10 mouse cellular contexts compared by ENCODE assay signal in genomic region chr16:42910716-42911115, GRCm38 (mm10). TPM values are rescaled to one million over a fixed set of nuclear protein-coding genes. Genes with fewer than 3 reads are reported as not detected.
DNase-seq lines count a peak whose midpoint lies in the region; ATAC-seq and TF ChIP-seq lines count a peak whose summit lies in the region.
"Had no signal": no experiment of that assay in that cellular context is flagged by ENCODE, and none has a peak within 500 bp of the region (broad histone marks: within the 10 kb centered on the region; RNA-seq: fewer than 3 reads in every experiment).

No protein-coding gene starts in this region.

- no peak for TF ChIP-seq POLR2A in spleen, adult 2 months (IDR thresholded peaks at IDR 0.05; ENCODE audit: low read depth, low read length)

- ATAC-seq in embryonic facial prominence, embryonic 14.5 days (ENCODE audit: low read depth), result no peak
- peak; percentile 85 for ATAC-seq in heart, postnatal 0 days (ENCODE audit: insufficient read depth, low read depth)

- H3K36me3 ChIP-seq in embryonic facial prominence, embryonic 14.5 days (ENCODE audit: control insufficient read depth, insufficient read depth, low read length), result no peaks in the 10 kb centered on the region
- no peaks in the 10 kb centered on the region for H3K36me3 ChIP-seq in embryonic facial prominence, embryonic 10.5 days (replicated peaks)
- H3K36me3 ChIP-seq in spleen, adult 2 months (ENCODE audit: control insufficient read depth, insufficient read depth, low read length), result no peaks in the 10 kb centered on the region
- no peaks in the 10 kb centered on the region for H3K36me3 ChIP-seq in heart, postnatal 0 days (replicated peaks; ENCODE audit: control insufficient read depth, insufficient read depth, low read length)

- H3K9me3 ChIP-seq in embryonic facial prominence, embryonic 14.5 days (ENCODE audit: control insufficient read depth, low read length), result no peaks in the 10 kb centered on the region
- no peaks in the 10 kb centered on the region for H3K9me3 ChIP-seq in embryonic facial prominence, embryonic 10.5 days
- H3K9me3 ChIP-seq in heart, postnatal 0 days (replicated peaks; ENCODE audit: control insufficient read depth, low read length), result no peaks in the 10 kb centered on the region

- 49% methylated on average over 3 of the region's 3 CpGs for WGBS in embryonic facial prominence, embryonic 14.5 days
- whole genome bisulfite sequencing in embryonic facial prominence, embryonic 10.5 days, result 70% methylated on average over 3 of the region's 3 CpGs
- WGBS in spleen, adult 2 months, result 68% methylated on average over 3 of the region's 3 CpGs
- WGBS in heart, postnatal 0 days, result 20% methylated on average over 3 of the region's 3 CpGs

- H3K27me3 ChIP-seq in embryonic facial prominence, embryonic 14.5 days (replicated peaks; ENCODE audit: control insufficient read depth, insufficient read depth, low read length), result no peaks in the 10 kb centered on the region
- H3K27me3 ChIP-seq in embryonic facial prominence, embryonic 10.5 days (replicated peaks; ENCODE audit: low read depth, poor library complexity, severe bottlenecking), result no peaks in the 10 kb centered on the region
- no peaks in the 10 kb centered on the region for H3K27me3 ChIP-seq in spleen, adult 2 months (ENCODE audit: control insufficient read depth, insufficient read depth, low read length)
- no peaks in the 10 kb centered on the region for H3K27me3 ChIP-seq in heart, postnatal 0 days (ENCODE audit: control insufficient read depth, insufficient read depth, low read length)

- H3K27ac ChIP-seq in embryonic facial prominence, embryonic 14.5 days (replicated peaks; ENCODE audit: low read depth, low read length), result 0 out of 2 replicates have a peak overlapping the region, but pooled peaks have one; percentile 21
- H3K27ac ChIP-seq in embryonic facial prominence, embryonic 10.5 days (replicated peaks), result no peak overlapping the region
- H3K27ac ChIP-seq in spleen, adult 2 months (ENCODE audit: insufficient read depth, low read length), result 0 out of 2 replicates have a peak overlapping the region, but pooled peaks have one; percentile 41
- H3K27ac ChIP-seq in heart, postnatal 0 days (ENCODE audit: low read depth), result peak overlapping the region; percentile 87

- no peak overlapping the region for H3K4me3 ChIP-seq in embryonic facial prominence, embryonic 14.5 days (ENCODE audit: low read depth, low read length)
- no peak overlapping the region for H3K4me3 ChIP-seq in embryonic facial prominence, embryonic 10.5 days
- H3K4me3 ChIP-seq in spleen, adult 2 months (ENCODE audit: extremely low read depth, insufficient read depth, insufficient read length), result no peak overlapping the region
- no peak overlapping the region for H3K4me3 ChIP-seq in heart, postnatal 0 days (ENCODE audit: low read depth, low read length)

- no peak for TF ChIP-seq EP300 in heart, postnatal 0 days (IDR thresholded peaks at IDR 0.05; ENCODE audit: low read depth)

- H3K4me2 ChIP-seq in embryonic facial prominence, embryonic 14.5 days (ENCODE audit: low read depth, low read length), result no peak overlapping the region
- peak overlapping the region; percentile 24; the same call in 1 of the 2 replicates for H3K4me2 ChIP-seq in heart, postnatal 0 days (ENCODE audit: low read depth, low read length)
- H3K4me2 ChIP-seq: liver, embryonic 11.5 days had no signal

- no peak for DNase-seq in embryonic facial prominence, embryonic 14.5 days (ENCODE audit: low spot score)
- DNase-seq in embryonic facial prominence, embryonic 10.5 days (ENCODE audit: low spot score), result no peak
- no peak for DNase-seq in spleen, adult 2 months (ENCODE audit: low read depth in 1 of 2, low spot score in 2 of 2)
- DNase-seq in spleen, postnatal 4 days (ENCODE audit: low spot score in 2 of 2), result no peak
- DNase-seq in heart, postnatal 0 days (ENCODE audit: low spot score), result peak; percentile 72
- DNase-seq in skeletal muscle tissue, adult 2 months (ENCODE audit: low read depth, low spot score), result peak; percentile 79
- no peak for DNase-seq in spleen, postnatal 10 days (ENCODE audit: low spot score in 2 of 2)
- no peak for DNase-seq in left cerebral cortex, adult 8-10 months (ENCODE audit: low spot score in 2 of 2)
- DNase-seq: midbrain, embryonic 14.5 days had no signal

- TF ChIP-seq CTCF in spleen, adult 2 months (IDR thresholded peaks at IDR 0.05; ENCODE audit: extremely low read depth, insufficient read depth, insufficient read length, insufficient replicate concordance), result no peak
- no peak for TF ChIP-seq CTCF in heart, postnatal 0 days (IDR thresholded peaks at IDR 0.05; ENCODE audit: low read depth)

- no peak overlapping the region for H3K9ac ChIP-seq in embryonic facial prominence, embryonic 14.5 days (ENCODE audit: low read depth, low read length)
- H3K9ac ChIP-seq in heart, postnatal 0 days (replicated peaks; ENCODE audit: low read depth, low read length), result no peak overlapping the region

- 0 out of 2 replicates have a peak, but pooled peaks cover 9% of the 10 kb centered on the region for H3K4me1 ChIP-seq in embryonic facial prominence, embryonic 14.5 days (ENCODE audit: control insufficient read depth, insufficient read depth, low read length)
- H3K4me1 ChIP-seq in embryonic facial prominence, embryonic 10.5 days, result peaks cover 12% of the 10 kb centered on the region
- H3K4me1 ChIP-seq in spleen, adult 2 months (ENCODE audit: control insufficient read depth, insufficient read depth, insufficient read length), result peaks cover 4% of the 10 kb centered on the region; the same call in 1 of the 2 replicates
- H3K4me1 ChIP-seq in heart, postnatal 0 days (ENCODE audit: control insufficient read depth, insufficient read depth), result peaks cover 20% of the 10 kb centered on the region

RNA-seq across cellular contexts. Expression of gene Zbtb20, which starts 35.0 kb away (rescaled TPM):
- 20.6 and 23.6 TPM in 2 replicates for polyA plus RNA-seq in embryonic facial prominence, embryonic 14.5 days (2014; fragmentation: Nextera tagmentation; extraction: Ambion mirVana)
- 19.6 and 20.1 TPM in 2 replicates for polyA plus RNA-seq in embryonic facial prominence, embryonic 10.5 days (2016; fragmentation: Nextera tagmentation; extraction: Ambion mirVana)
- polyA plus RNA-seq in spleen, adult 2 months (2012; rRNA removed), result 8.6 and 9.8 TPM in 2 replicates
- 19.8 and 36.2 TPM in 2 replicates for total RNA-seq in heart, postnatal 0 days (2014; rRNA removed; ENCODE audit: low replicate concordance)
- polyA plus RNA-seq in heart, postnatal 0 days (2015; fragmentation: Nextera tagmentation; extraction: Ambion mirVana), result 45.8 and 48.7 TPM in 2 replicates
- total RNA-seq in left cerebral cortex, adult 8-10 months (2022), result 10 to 100 TPM; 72.5 to 88.1 (median 73.5) TPM

Comparison
In these comparisons a context has a peak if more than half of its experiments do, and no peak if none do; other contexts are left out.
1. DNase-seq: peak in heart, postnatal 0 days (single experiment) and skeletal muscle tissue, adult 2 months (single experiment); none in embryonic facial prominence, embryonic 14.5 days (single experiment), embryonic facial prominence, embryonic 10.5 days (single experiment), spleen, adult 2 months (0 of 2), spleen, postnatal 4 days (0 of 2), spleen, postnatal 10 days (0 of 2) and left cerebral cortex, adult 8-10 months (0 of 2).